Mouse (Mus musculus) olfactory bulb, adult 2 months (tissue): Measurements from ENCODE around the gene Cdh18. TPM values are rescaled to one million over a fixed set of nuclear protein-coding genes. Genes with fewer than 3 reads are reported as not detected.
A peak's percentile ranks its signal among the peaks of the same experiment; 100 is the strongest.
"Not testable (repeated sequence)": the region's sequence is repeated elsewhere in the genome, so short reads cannot be mapped to it uniquely, and the experiment has no call there.

ENCODE experiments used
- H3K27ac ChIP-seq: fragments of 200-500 bp; 2 replicates; pipeline ENCODE4 v1.5.1; 2012; ENCODE audit warnings: low read depth, low read length; ENCODE audit not compliant: insufficient read depth
- H3K4me1 ChIP-seq: fragments of 200-500 bp; 2 replicates; pipeline ENCODE4 v1.6.1; 2012; ENCODE audit warnings: low read length; ENCODE audit not compliant: control insufficient read depth, insufficient read depth
- H3K4me3 ChIP-seq: fragments of 200-500 bp; 2 replicates; pipeline ENCODE4 v1.5.1; 2012; ENCODE audit warnings: mild to moderate bottlenecking, low read depth, low read length, moderate library complexity; ENCODE audit not compliant: insufficient read depth
- CTCF ChIP-seq: fragments of 200-500 bp; IDR thresholded peaks from 2 replicates; pipeline ENCODE4 v1.5.1; 2012; ENCODE audit warnings: low read depth, mild to moderate bottlenecking, low read length, moderate library complexity; ENCODE audit not compliant: insufficient read depth
- POLR2A ChIP-seq: fragments of 200-500 bp; IDR thresholded peaks from 2 replicates; pipeline ENCODE4 v1.6.1; 2012; ENCODE audit warnings: mild to moderate bottlenecking, low read depth, low read length, moderate library complexity; ENCODE audit not compliant: insufficient read depth
- WGBS: fragments of 180-500 bp; shearing (Covaris S2); methylation state at CpG from one replicate; pipeline ENCODE4 v1.1.7; 2018; 5-methylcytosine and 5-hydroxymethylcytosine counted together
- polyA plus RNA-seq: library from polyadenylated mRNA; stranded (reverse); fragments of >200 nt; gene quantifications from 2 replicates; pipeline ENCODE4 v1.2.4, GENCODE M21; 2012; ENCODE audit warnings: low replicate concordance; ENCODE audit not compliant: missing spikeins, insufficient read depth, insufficient read length

Gene Cdh18
- polyA plus RNA-seq, 1 experiment = not detected

DNA sequence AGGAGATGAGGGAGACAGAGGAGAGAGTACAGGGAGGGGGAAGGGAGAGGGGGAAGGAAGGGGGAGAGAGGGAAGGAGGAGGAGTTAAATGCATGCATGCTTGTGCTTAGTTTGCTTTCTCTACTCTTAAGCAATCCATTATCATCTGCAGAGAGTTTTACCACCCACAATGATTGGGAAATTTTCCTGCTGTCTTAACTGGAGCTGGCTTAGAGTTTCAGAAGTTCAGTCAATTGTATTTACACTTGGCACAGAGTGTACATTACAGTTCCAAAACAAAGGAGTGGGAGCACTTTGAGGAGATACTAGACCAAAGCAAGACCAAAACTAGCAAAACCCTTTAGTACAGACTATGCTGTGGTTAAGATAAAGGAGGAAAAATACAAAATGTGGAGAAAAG lies 473.8 kb downstream of the Cdh18 start:
- H3K4me1 ChIP-seq = no peaks in the 10 kb centered on the region
- TF ChIP-seq CTCF (no peak), POLR2A (no peak)
- H3K4me3 ChIP-seq = no peak overlapping the region
- H3K27ac ChIP-seq = no peak overlapping the region

GRCm38 (mm10) chr15:23035551-23036207 lies 486.9 kb downstream of the Cdh18 start:
- TF ChIP-seq CTCF (no peak), POLR2A (no peak)
- no peaks in the 10 kb centered on the region for H3K4me1 ChIP-seq
- H3K4me3 ChIP-seq = peak overlapping the region; percentile 48
- WGBS = 6% methylated on average over 14 of the region's 14 CpGs
- H3K27ac ChIP-seq = peak overlapping the region; percentile 56

GRCm38 (mm10) chr15:23036208-23037065 lies 487.6 kb downstream of the Cdh18 start:
- TF ChIP-seq POLR2A = peak; percentile 40; the same call in 1 of the 2 replicates
- no peak for TF ChIP-seq CTCF
- under 1% methylated on average over 23 of the region's 23 CpGs for WGBS
- H3K27ac ChIP-seq = peak overlapping the region; percentile 56
- peak overlapping the region; percentile 48 for H3K4me3 ChIP-seq
- no peaks in the 10 kb centered on the region for H3K4me1 ChIP-seq

GRCm38 (mm10) chr15:23037561-23037960 lies 488.7 kb downstream of the Cdh18 start:
- TF ChIP-seq POLR2A = no peak
- no peak for TF ChIP-seq CTCF
- no peaks in the 10 kb centered on the region for H3K4me1 ChIP-seq
- no peak overlapping the region for H3K4me3 ChIP-seq
- no peak overlapping the region for H3K27ac ChIP-seq

DNA sequence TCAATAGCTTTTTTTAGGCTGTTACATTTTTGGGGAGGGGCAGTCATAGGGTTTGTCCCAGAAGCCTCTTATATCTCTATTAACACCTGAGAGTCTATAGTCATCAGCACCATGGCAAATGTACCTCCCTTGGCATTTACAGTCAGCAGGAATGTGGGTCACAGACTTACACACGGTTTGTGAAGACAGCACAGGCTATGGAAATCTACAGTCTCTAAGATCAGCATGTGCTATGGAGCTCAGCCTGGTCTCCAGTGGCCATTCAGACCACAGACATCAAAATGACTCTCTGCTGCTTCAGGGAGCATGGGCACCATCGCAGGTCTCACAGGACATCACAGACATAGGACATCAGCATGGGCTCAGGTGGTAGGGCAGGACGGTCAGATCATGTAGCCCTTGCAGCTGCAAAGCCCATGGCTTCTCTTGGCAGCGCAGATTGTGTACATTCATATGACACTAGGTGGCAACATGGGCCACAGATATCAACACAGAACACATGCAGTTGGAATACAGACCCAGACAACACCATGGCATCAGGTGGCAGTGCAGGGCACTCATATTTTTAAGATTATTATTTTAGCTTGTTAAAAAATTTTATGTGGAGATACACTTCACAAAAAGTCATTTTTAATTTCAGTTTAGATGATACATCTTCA lies 497.4 kb downstream of the Cdh18 start:
- WGBS = 84% methylated on average over 4 of the region's 4 CpGs
- Histone ChIP-seq H3K27ac (no peak overlapping the region), H3K4me1 (no peaks in the 10 kb centered on the region), H3K4me3 (no peak overlapping the region)
- TF ChIP-seq POLR2A = no peak
- no peak for TF ChIP-seq CTCF

DNA sequence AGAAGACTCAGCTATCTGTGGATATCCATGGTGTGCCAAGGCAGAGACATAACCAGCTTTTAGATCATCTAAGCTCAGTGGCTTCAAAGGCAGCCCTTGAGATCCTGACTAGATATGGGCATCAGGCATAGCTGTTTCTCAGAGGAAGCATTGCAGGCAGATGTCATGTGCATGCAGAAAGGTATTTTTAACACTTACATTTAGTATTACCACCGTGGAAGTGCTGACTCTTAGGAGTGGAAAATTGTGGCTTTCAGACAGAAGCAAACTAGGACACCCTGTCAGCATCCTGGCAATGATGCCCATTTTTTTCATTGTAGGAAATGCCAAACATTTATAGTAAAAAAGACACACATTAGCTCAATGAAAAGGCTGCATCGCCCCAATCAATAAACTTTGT lies 503.2 kb downstream of the Cdh18 start:
- 51% methylated on average over 2 of the region's 2 CpGs for WGBS
- Histone ChIP-seq H3K4me1 (no peaks in the 10 kb centered on the region), H3K27ac (no peak overlapping the region), H3K4me3 (no peak overlapping the region)
- TF ChIP-seq POLR2A (no peak), CTCF (no peak)

DNA sequence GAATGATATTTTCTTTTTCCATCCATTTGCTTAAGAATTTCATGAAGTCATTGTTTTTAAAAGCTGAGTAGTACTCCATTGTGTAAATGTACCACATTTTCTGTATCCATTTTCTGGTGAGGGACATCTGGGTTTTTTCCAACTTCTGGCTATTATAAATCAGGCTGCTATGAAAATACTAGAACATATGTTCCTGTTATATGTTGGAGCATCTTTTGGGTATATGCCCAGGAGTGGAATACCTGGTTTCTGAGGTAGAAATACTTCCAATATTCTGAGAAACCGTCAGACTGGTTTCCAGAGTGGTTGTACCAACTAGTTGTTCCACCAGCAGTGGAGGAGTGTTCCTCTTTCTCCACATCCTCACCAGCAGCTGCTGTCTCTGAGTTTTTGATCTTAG lies 536.5 kb downstream of the Cdh18 start:
- H3K4me3 ChIP-seq, H3K27ac ChIP-seq, H3K4me1 ChIP-seq: not testable (repeated sequence)
- 94% methylated on average over 1 of the region's 1 CpGs for WGBS

- H3K27ac ChIP-seq = no peak overlapping the region
- TF ChIP-seq CTCF = no peak
- TF ChIP-seq POLR2A = no peak
- 55% methylated on average over 2 of the region's 2 CpGs for WGBS
Measured at GRCm38 (mm10) chr15:23087535-23087934, 538.7 kb downstream of the Cdh18 start.

DNA sequence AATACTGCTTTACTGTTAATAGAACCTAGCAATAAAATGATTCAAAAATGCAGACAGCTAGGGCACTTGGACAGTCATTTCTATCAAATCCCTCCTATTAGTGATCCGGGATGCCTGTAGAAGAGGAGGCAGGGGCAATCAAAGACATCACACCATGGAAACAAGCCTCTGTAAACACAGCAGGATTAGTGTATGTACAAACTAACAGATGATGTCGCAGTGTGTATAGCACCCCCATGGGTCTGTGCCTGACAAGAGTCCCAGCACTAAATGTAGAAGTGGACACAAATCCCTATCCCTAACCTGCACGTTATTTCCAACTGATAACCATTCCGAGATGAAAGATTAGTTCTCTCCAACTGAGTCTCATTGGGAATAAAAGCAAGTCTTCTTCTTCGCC lies 547.8 kb downstream of the Cdh18 start:
- Histone ChIP-seq H3K4me3 (no peak overlapping the region), H3K27ac (no peak overlapping the region), H3K4me1 (no peaks in the 10 kb centered on the region)
- TF ChIP-seq CTCF (no peak), POLR2A (no peak)
- WGBS = 87% methylated on average over 5 of the region's 5 CpGs

More at GRCm38 (mm10) chr15:23087535-23087934, 538.7 kb downstream of the Cdh18 start:
- Histone ChIP-seq H3K4me1 (no peaks in the 10 kb centered on the region), H3K4me3 (no peak overlapping the region)
